ENCODE assay signal across 8 mouse cellular contexts in genomic region chr15:99717386-99718334, GRCm38 (mm10). TPM values are rescaled to one million over a fixed set of nuclear protein-coding genes. Genes with fewer than 3 reads are reported as not detected.
A peak's percentile ranks its signal among the peaks of the same experiment; 100 is the strongest.
DNase-seq lines count a peak whose midpoint lies in the region; ATAC-seq lines count a peak whose summit lies in the region.

Gene Gpd1, plus strand, starts transcription at chr15:99717515.

- H3K4me1 ChIP-seq in forebrain, embryonic 16.5 days (replicated peaks; ENCODE audit: control insufficient read depth, insufficient read depth, low read length) = peaks cover 25% of the 10 kb centered on the region
- peaks cover 59% of the 10 kb centered on the region for H3K4me1 ChIP-seq in midbrain, embryonic 10.5 days

- WGBS in forebrain, embryonic 16.5 days = 60% methylated on average over 26 of the region's 26 CpGs
- WGBS in midbrain, embryonic 10.5 days = 77% methylated on average over 22 of the region's 26 CpGs

- H3K4me2 ChIP-seq in forebrain, embryonic 16.5 days (ENCODE audit: low read length) = no peak within 1 kb of the TSS

- ATAC-seq in cerebellum, adult (ENCODE audit: insufficient number of reproducible peaks, low FRiP score, low TSS enrichment) = peak; percentile 53; the same call in 1 of the 2 replicates
- no peak for ATAC-seq in forebrain, embryonic 16.5 days
- peak; percentile 44 to 50 for ATAC-seq in hematopoietic stem cell, adult 5-6 weeks (replicated peaks in 1 of 2; ENCODE audit: insufficient read depth in 1 of 2, low FRiP score in 2 of 2, low TSS enrichment in 1 of 2, low read depth in 1 of 2, poor library complexity in 2 of 2, severe bottlenecking in 2 of 2)

- no peaks in the 10 kb centered on the region for H3K27me3 ChIP-seq in forebrain, embryonic 16.5 days (replicated peaks; ENCODE audit: control insufficient read depth, insufficient read depth, low read length)
- H3K27me3 ChIP-seq in midbrain, embryonic 10.5 days (ENCODE audit: low read depth, poor library complexity, severe bottlenecking) = no peaks in the 10 kb centered on the region

- peaks cover 13% of the 10 kb centered on the region for H3K36me3 ChIP-seq in forebrain, embryonic 16.5 days (ENCODE audit: control insufficient read depth, insufficient read depth)
- H3K36me3 ChIP-seq in midbrain, embryonic 10.5 days = peaks cover 94% of the 10 kb centered on the region

- peak within 1 kb of the TSS; percentile 32; the same call in 1 of the 2 replicates for H3K9ac ChIP-seq in forebrain, embryonic 16.5 days (replicated peaks; ENCODE audit: low read depth, low read length)

- H3K9me3 ChIP-seq in forebrain, embryonic 16.5 days (ENCODE audit: control insufficient read depth, low read length) = no peaks in the 10 kb centered on the region
- no peaks in the 10 kb centered on the region for H3K9me3 ChIP-seq in midbrain, embryonic 10.5 days (replicated peaks)

- no peak for DNase-seq in cerebellum, postnatal 4 days (ENCODE audit: low spot score in 2 of 2)
- peak; percentile 69 for DNase-seq in adrenal gland, adult 8-10 months
- DNase-seq in layer of hippocampus, postnatal 25 days (ENCODE audit: extremely low spot score in 1 of 2, low spot score in 1 of 2) = peak; percentile 63 to 66
- DNase-seq in midbrain, embryonic 10.5 days (ENCODE audit: low spot score) = no peak
- no peak for DNase-seq in ovary, adult 18-20 months (ENCODE audit: low spot score)

- no peak within 1 kb of the TSS for H3K4me3 ChIP-seq in forebrain, embryonic 16.5 days (replicated peaks; ENCODE audit: low read length)
- no peak within 1 kb of the TSS for H3K4me3 ChIP-seq in midbrain, embryonic 10.5 days

- peak within 1 kb of the TSS; percentile 82 for H3K27ac ChIP-seq in forebrain, embryonic 16.5 days (ENCODE audit: low read length)
- 0 out of 2 replicates have a peak within 1 kb of the TSS, but pooled peaks have one; percentile 46 for H3K27ac ChIP-seq in midbrain, embryonic 10.5 days (replicated peaks)

RNA-seq across cellular contexts. Expression of gene Gpd1, which starts in this region (rescaled TPM):
- 100 to 1,000 TPM; 189 to 666 (median 461) TPM for total RNA-seq in adrenal gland, adult 8-10 months (2022)
- 2.4 and 2.9 TPM in 2 replicates for polyA plus RNA-seq in forebrain, embryonic 16.5 days (2015; fragmentation: Nextera tagmentation; extraction: Ambion mirVana)
- 0.74 and 1.7 TPM in 2 replicates for total RNA-seq in hematopoietic stem cell, adult 5-6 weeks (2017)
- total RNA-seq in layer of hippocampus, postnatal 25 days (2021) = 100 to 1,000 TPM; 128 to 145 TPM
- 0.40 and 0.62 TPM in 2 replicates for polyA plus RNA-seq in midbrain, embryonic 10.5 days (2016; fragmentation: Nextera tagmentation; extraction: Ambion mirVana)

Comparison
In these comparisons a context has a peak if more than half of its experiments do, and no peak if none do; other contexts are left out.
1. RNA of gene Gpd1 (total RNA-seq): 189 to 666 TPM in adrenal gland, adult 8-10 months and 128 to 145 TPM in layer of hippocampus, postnatal 25 days; 0.74 to 1.7 TPM in hematopoietic stem cell, adult 5-6 weeks; every median in the first group is over 10 times any median in the second.
2. DNase-seq: peak in adrenal gland, adult 8-10 months (single experiment) and layer of hippocampus, postnatal 25 days (2 of 2); none in cerebellum, postnatal 4 days (0 of 2), midbrain, embryonic 10.5 days (single experiment) and ovary, adult 18-20 months (single experiment).